Mouse (Mus musculus) megakaryocyte, embryonic 14.5 days (primary cell): ENCODE data around the gene Sox5. TPM values are rescaled to one million over a fixed set of nuclear protein-coding genes. Genes with fewer than 3 reads are reported as not detected.

Experiments used
- H3K27me3 ChIP-seq: replicated peaks from 2 replicates; pipeline ENCODE3; 2012; ENCODE audit warnings: inconsistent platforms
- H3K36me3 ChIP-seq: replicated peaks from 2 replicates; pipeline ENCODE3; 2012; ENCODE audit warnings: low read length, inconsistent platforms, mixed read lengths
- H3K4me1 ChIP-seq: 2 replicates; pipeline ENCODE4 v1.6.1; 2012; ENCODE audit warnings: inconsistent platforms
- H3K4me3 ChIP-seq: replicated peaks from 2 replicates; pipeline ENCODE3; 2012; ENCODE audit warnings: moderate library complexity, mild to moderate bottlenecking, inconsistent platforms
- H3K9me3 ChIP-seq: 2 replicates; pipeline ENCODE4 v1.6.1; 2012; ENCODE audit warnings: inconsistent platforms
- FLI1 ChIP-seq: IDR thresholded peaks from 2 replicates; pipeline ENCODE4 v1.6.1; 2012; ENCODE audit warnings: low read length, inconsistent platforms, mixed read lengths
- GATA1 ChIP-seq: IDR thresholded peaks from 3 replicates; pipeline ENCODE4 v1.6.1; 2012; ENCODE audit warnings: mixed read lengths, low read length, inconsistent platforms, borderline replicate concordance
- polyA plus RNA-seq: library from polyadenylated mRNA; stranded (reverse); fragments of >175 nt; gene quantifications from 2 replicates; pipeline ENCODE4 v1.2.3, GENCODE M21; 2012; ENCODE audit warnings: low replicate concordance; ENCODE audit not compliant: insufficient read depth

The Sox5 gene
- polyA plus RNA-seq, 1 experiment = 0.07 TPM

- Histone ChIP-seq H3K4me1 (no peaks in the 10 kb centered on the region), H3K27me3 (peaks cover 2% of the 10 kb centered on the region), H3K36me3 (no peaks in the 10 kb centered on the region), H3K9me3 (peaks cover 9% of the 10 kb centered on the region), H3K4me3 (no peak overlapping the region)
- no peak for TF ChIP-seq FLI1
- TF ChIP-seq GATA1 = no peak
These were observed 612.9 kb downstream of the Sox5 start for GRCm38 (mm10) chr6:144168696-144169476.

DNA sequence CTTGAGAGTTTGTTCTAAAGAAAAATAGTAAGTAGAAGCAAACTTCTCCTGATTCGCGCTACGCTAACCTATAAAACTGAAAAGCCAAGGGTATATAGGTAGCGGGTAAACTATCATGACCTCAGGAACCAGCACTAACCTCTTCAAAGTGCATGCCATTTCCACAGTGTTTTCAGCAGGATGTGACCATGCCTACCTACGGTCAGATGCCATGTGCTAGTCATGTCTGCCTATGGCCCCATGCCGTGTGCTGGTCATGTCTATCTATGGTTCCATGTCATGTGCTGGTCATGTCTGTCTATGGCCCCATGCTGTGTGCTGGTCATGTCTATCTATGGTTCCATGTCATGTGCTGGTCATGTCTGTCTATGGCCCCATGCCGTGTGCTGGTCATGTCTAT lies 614.7 kb downstream of the Sox5 start:
- no peaks in the 10 kb centered on the region for H3K4me1 ChIP-seq
- no peaks in the 10 kb centered on the region for H3K27me3 ChIP-seq
- no peaks in the 10 kb centered on the region for H3K36me3 ChIP-seq
- peaks cover 5% of the 10 kb centered on the region for H3K9me3 ChIP-seq
- H3K4me3 ChIP-seq = no peak overlapping the region
- TF ChIP-seq GATA1 (no peak), FLI1 (no peak)

- TF ChIP-seq FLI1 (no peak), GATA1 (no peak)
These were observed 615.1 kb downstream of the Sox5 start for GRCm38 (mm10) chr6:144166651-144167050.

DNA sequence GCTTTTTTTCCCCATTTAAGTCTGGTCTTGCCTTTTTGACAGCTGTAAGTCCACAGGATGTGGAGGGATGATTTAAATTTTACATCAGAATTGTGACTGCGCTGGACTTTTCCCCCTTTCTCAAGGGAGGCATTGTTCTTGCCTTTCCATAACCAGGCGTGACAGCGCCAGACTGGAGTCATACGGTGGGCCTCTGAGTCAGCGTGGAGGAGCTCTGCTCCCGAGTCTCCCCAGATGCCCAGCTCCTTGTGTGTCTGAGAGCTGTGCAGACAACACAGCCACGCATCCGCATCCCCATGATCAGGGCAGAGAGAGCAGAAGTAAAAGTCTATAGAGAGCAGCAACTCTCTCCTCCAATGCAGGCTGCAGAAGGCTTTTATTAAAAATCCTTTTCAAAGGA lies 615.7 kb downstream of the Sox5 start:
- TF ChIP-seq FLI1 (no peak), GATA1 (no peak)
- H3K9me3 ChIP-seq = peaks cover 5% of the 10 kb centered on the region

More at GRCm38 (mm10) chr6:144166651-144167050, 615.1 kb downstream of the Sox5 start:
- no peaks in the 10 kb centered on the region for H3K36me3 ChIP-seq
- H3K4me3 ChIP-seq = no peak overlapping the region
- peaks cover 5% of the 10 kb centered on the region for H3K9me3 ChIP-seq
- no peaks in the 10 kb centered on the region for H3K27me3 ChIP-seq
- H3K4me1 ChIP-seq = no peaks in the 10 kb centered on the region

DNA sequence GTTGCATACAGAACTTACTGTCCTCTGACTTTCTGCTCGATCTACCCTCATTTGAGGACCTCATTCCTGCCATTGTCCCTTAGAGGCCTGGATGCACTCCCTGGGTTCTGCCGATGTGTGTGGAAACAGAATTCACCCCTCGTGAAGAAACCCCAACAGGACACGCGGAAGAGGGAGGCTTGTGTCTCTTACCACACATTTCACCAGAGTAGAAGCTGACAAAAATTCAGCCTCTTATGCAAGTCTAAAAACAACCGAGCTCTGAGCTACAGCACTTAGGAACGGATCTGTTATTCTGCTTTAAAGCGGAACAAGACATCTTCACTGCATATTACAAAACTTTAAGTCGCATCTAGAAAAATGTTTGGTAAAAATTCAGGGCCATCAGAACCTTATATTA lies 618.3 kb downstream of the Sox5 start:
- Histone ChIP-seq H3K27me3 (no peaks in the 10 kb centered on the region), H3K4me1 (no peaks in the 10 kb centered on the region), H3K36me3 (no peaks in the 10 kb centered on the region), H3K9me3 (peaks cover 5% of the 10 kb centered on the region), H3K4me3 (no peak overlapping the region)
- no peak for TF ChIP-seq FLI1
- TF ChIP-seq GATA1 = no peak

More for the DNA sequence above, 615.7 kb downstream of the Sox5 start:
- Histone ChIP-seq H3K27me3 (no peaks in the 10 kb centered on the region), H3K4me1 (no peaks in the 10 kb centered on the region), H3K4me3 (no peak overlapping the region), H3K36me3 (no peaks in the 10 kb centered on the region)

- no peak overlapping the region for H3K4me3 ChIP-seq
- no peaks in the 10 kb centered on the region for H3K36me3 ChIP-seq
These were observed 623.1 kb downstream of the Sox5 start for GRCm38 (mm10) chr6:144158637-144159036.

GRCm38 (mm10) chr6:144154892-144155424 lies 626.8 kb downstream of the Sox5 start:
- H3K36me3 ChIP-seq = no peaks in the 10 kb centered on the region
- H3K4me3 ChIP-seq = no peak overlapping the region
- no peaks in the 10 kb centered on the region for H3K27me3 ChIP-seq
- H3K4me1 ChIP-seq = no peaks in the 10 kb centered on the region
- TF ChIP-seq FLI1 = no peak
- TF ChIP-seq GATA1 = no peak
- no peaks in the 10 kb centered on the region for H3K9me3 ChIP-seq

More at GRCm38 (mm10) chr6:144158637-144159036, 623.1 kb downstream of the Sox5 start:
- no peaks in the 10 kb centered on the region for H3K9me3 ChIP-seq
- no peaks in the 10 kb centered on the region for H3K27me3 ChIP-seq
- H3K4me1 ChIP-seq = no peaks in the 10 kb centered on the region
- TF ChIP-seq FLI1 = no peak
- no peak for TF ChIP-seq GATA1

GRCm38 (mm10) chr6:144151957-144152356 lies 629.8 kb downstream of the Sox5 start:
- Histone ChIP-seq H3K4me3 (no peak overlapping the region), H3K9me3 (0 out of 2 replicates have a peak, but pooled peaks cover 6% of the 10 kb centered on the region), H3K4me1 (no peaks in the 10 kb centered on the region), H3K36me3 (no peaks in the 10 kb centered on the region), H3K27me3 (no peaks in the 10 kb centered on the region)
- TF ChIP-seq FLI1 = no peak

DNA sequence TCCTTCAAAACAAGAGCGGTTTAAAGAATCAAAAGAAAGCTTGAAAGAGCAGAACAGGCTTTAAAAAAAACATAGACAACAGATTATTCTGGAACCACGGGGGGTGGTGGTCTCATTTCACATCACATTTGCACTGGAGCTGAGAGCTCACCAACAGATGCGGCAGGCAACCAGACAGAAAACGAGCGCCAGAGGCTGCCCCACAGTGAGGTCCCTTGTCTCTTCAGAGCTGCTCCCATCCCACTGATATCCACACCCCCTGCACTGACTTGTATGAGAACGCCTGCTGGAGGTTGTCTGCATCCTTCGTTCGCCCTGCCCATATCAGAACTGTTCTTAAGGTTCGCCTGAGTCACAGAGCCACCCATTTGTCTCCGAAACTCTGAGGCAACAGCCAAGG lies 630.7 kb downstream of the Sox5 start:
- H3K4me3 ChIP-seq = no peak overlapping the region
- H3K9me3 ChIP-seq = peaks cover 8% of the 10 kb centered on the region; the same call in 1 of the 2 replicates
- H3K36me3 ChIP-seq = no peaks in the 10 kb centered on the region
- no peaks in the 10 kb centered on the region for H3K27me3 ChIP-seq
- H3K4me1 ChIP-seq = no peaks in the 10 kb centered on the region
- TF ChIP-seq FLI1 = no peak
- no peak for TF ChIP-seq GATA1

GRCm38 (mm10) chr6:144137397-144137796 lies 644.4 kb downstream of the Sox5 start:
- Histone ChIP-seq H3K9me3 (no peaks in the 10 kb centered on the region), H3K4me3 (no peak overlapping the region), H3K4me1 (peaks cover 6% of the 10 kb centered on the region; the same call in 1 of the 2 replicates), H3K36me3 (no peaks in the 10 kb centered on the region), H3K27me3 (peaks cover 5% of the 10 kb centered on the region)
- TF ChIP-seq FLI1 = no peak
- no peak for TF ChIP-seq GATA1
